Mouse (Mus musculus): Measurements from ENCODE around the gene Rab22a. TPM values are rescaled to one million over a fixed set of nuclear protein-coding genes. Genes with fewer than 3 reads are reported as not detected.

Rab22a gene
- polyA plus RNA-seq, 1 experiment, result 11.8 TPM

- H3K27me3 ChIP-seq (ENCODE audit: control insufficient read depth, insufficient read depth, insufficient read length), result no peaks in the 10 kb centered on the region
- H3K79me2 ChIP-seq (ENCODE audit: control insufficient read depth, insufficient read depth), result peaks cover 75% of the 10 kb centered on the region
- H3K79me3 ChIP-seq (ENCODE audit: low read depth), result peaks cover 58% of the 10 kb centered on the region
- H3ac ChIP-seq (ENCODE audit: control insufficient read depth, insufficient read length, low read depth), result no peak overlapping the region
- H3K4me3 ChIP-seq (ENCODE audit: insufficient read depth, poor library complexity, severe bottlenecking), result no peak overlapping the region
- TF ChIP-seq CTCF (IDR thresholded peaks at IDR 0.05; ENCODE audit: control insufficient read depth, insufficient read depth, insufficient read length) (no peak), FOSL1 (IDR thresholded peaks at IDR 0.05; ENCODE audit: insufficient read depth, low read length, poor library complexity, severe bottlenecking) (no peak), MYOD1 (IDR thresholded peaks at IDR 0.05; ENCODE audit: control insufficient read depth, insufficient read length, low read depth) (no peak), CEBPB (IDR thresholded peaks at IDR 0.05; ENCODE audit: low read depth) (no peak), MYOG (IDR thresholded peaks at IDR 0.05; ENCODE audit: control insufficient read depth, extremely low read depth, insufficient read length) (no peak), MAX (IDR thresholded peaks at IDR 0.05) (no peak), USF1 (IDR thresholded peaks at IDR 0.05; ENCODE audit: low read depth) (no peak)
- peaks cover 64% of the 10 kb centered on the region for H3K36me3 ChIP-seq (ENCODE audit: control insufficient read depth, insufficient read depth)
Measured at GRCm38 (mm10) chr2:173662255-173662950, 2.8 kb downstream of the Rab22a start.

DNA sequence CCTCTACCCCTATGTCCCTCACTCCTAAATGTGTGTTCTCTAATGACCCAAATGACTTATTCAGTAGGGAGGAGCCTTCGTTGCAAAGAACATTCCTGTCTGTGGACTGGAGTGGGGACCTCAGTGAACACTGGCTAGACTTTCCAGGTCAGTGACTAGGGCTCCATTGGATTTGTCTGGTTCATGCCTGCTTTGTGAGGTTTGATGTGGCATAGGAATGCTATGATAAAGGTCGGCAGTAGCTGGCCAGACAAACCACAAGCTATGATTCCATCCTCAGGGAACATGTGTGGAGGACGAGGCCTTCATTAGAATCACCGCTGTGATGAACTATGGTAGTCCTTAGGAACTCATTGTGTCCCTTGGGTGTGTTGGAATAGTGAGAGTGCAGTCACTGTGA lies 5.2 kb downstream of the Rab22a start:
- Histone ChIP-seq H3K79me3 (ENCODE audit: low read depth) (peaks cover 78% of the 10 kb centered on the region), H3K4me3 (ENCODE audit: insufficient read depth, poor library complexity, severe bottlenecking) (no peak overlapping the region), H3K79me2 (ENCODE audit: control insufficient read depth, insufficient read depth) (peaks cover 98% of the 10 kb centered on the region), H3K27me3 (ENCODE audit: control insufficient read depth, insufficient read depth, insufficient read length) (no peaks in the 10 kb centered on the region), H3ac (ENCODE audit: control insufficient read depth, insufficient read length, low read depth) (no peak overlapping the region), H3K36me3 (ENCODE audit: control insufficient read depth, insufficient read depth) (peaks cover 84% of the 10 kb centered on the region)
- TF ChIP-seq MAX (IDR thresholded peaks at IDR 0.05) (no peak), FOSL1 (IDR thresholded peaks at IDR 0.05; ENCODE audit: insufficient read depth, low read length, poor library complexity, severe bottlenecking) (no peak), MYOD1 (IDR thresholded peaks at IDR 0.05; ENCODE audit: control insufficient read depth, insufficient read length, low read depth) (no peak), USF1 (IDR thresholded peaks at IDR 0.05; ENCODE audit: low read depth) (no peak), MYOG (IDR thresholded peaks at IDR 0.05; ENCODE audit: control insufficient read depth, extremely low read depth, insufficient read length) (no peak), CTCF (IDR thresholded peaks at IDR 0.05; ENCODE audit: control insufficient read depth, insufficient read depth, insufficient read length) (no peak), CEBPB (IDR thresholded peaks at IDR 0.05; ENCODE audit: low read depth) (no peak)

DNA sequence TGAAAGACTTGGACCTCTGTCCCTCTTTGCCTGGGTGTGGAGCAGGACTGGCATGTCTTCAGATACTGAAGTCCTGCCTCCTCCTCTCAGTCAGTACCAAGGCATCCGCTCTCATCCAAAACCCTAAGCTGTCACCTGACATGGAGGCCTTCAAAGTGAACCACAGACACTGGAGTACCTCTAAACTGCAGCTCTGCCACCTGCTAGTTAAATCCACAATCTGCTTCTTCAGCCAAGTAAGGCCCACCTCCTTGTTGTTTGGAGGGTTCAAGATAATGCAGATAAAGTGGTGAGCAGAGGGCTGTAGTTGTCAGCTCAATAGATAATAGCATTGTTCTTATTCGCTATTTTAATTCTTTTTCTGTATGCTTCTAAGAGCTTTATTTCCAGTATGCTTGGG lies 5.7 kb downstream of the Rab22a start:
- Histone ChIP-seq H3K27me3 (ENCODE audit: control insufficient read depth, insufficient read depth, insufficient read length) (no peaks in the 10 kb centered on the region), H3K79me2 (ENCODE audit: control insufficient read depth, insufficient read depth) (peaks cover 99% of the 10 kb centered on the region), H3ac (ENCODE audit: control insufficient read depth, insufficient read length, low read depth) (no peak overlapping the region), H3K4me3 (ENCODE audit: insufficient read depth, poor library complexity, severe bottlenecking) (no peak overlapping the region), H3K36me3 (ENCODE audit: control insufficient read depth, insufficient read depth) (peaks cover 90% of the 10 kb centered on the region), H3K79me3 (ENCODE audit: low read depth) (peaks cover 80% of the 10 kb centered on the region)
- TF ChIP-seq CEBPB (IDR thresholded peaks at IDR 0.05; ENCODE audit: low read depth) (no peak), FOSL1 (IDR thresholded peaks at IDR 0.05; ENCODE audit: insufficient read depth, low read length, poor library complexity, severe bottlenecking) (no peak), MYOD1 (IDR thresholded peaks at IDR 0.05; ENCODE audit: control insufficient read depth, insufficient read length, low read depth) (no peak), MAX (IDR thresholded peaks at IDR 0.05) (no peak), USF1 (IDR thresholded peaks at IDR 0.05; ENCODE audit: low read depth) (no peak), CTCF (IDR thresholded peaks at IDR 0.05; ENCODE audit: control insufficient read depth, insufficient read depth, insufficient read length) (no peak), MYOG (IDR thresholded peaks at IDR 0.05; ENCODE audit: control insufficient read depth, extremely low read depth, insufficient read length) (no peak)

GRCm38 (mm10) chr2:173666876-173667275 lies 7.3 kb downstream of the Rab22a start:
- Histone ChIP-seq H3K36me3 (ENCODE audit: control insufficient read depth, insufficient read depth) (peaks cover 89% of the 10 kb centered on the region), H3K27me3 (ENCODE audit: control insufficient read depth, insufficient read depth, insufficient read length) (no peaks in the 10 kb centered on the region), H3K79me3 (ENCODE audit: low read depth) (peaks cover 80% of the 10 kb centered on the region), H3ac (ENCODE audit: control insufficient read depth, insufficient read length, low read depth) (no peak overlapping the region), H3K79me2 (ENCODE audit: control insufficient read depth, insufficient read depth) (peaks cover 99% of the 10 kb centered on the region), H3K4me3 (ENCODE audit: insufficient read depth, poor library complexity, severe bottlenecking) (no peak overlapping the region)
- no peak for TF ChIP-seq CEBPB (IDR thresholded peaks at IDR 0.05; ENCODE audit: low read depth)
- TF ChIP-seq MYOG (IDR thresholded peaks at IDR 0.05; ENCODE audit: control insufficient read depth, extremely low read depth, insufficient read length), result no peak
- TF ChIP-seq FOSL1 (IDR thresholded peaks at IDR 0.05; ENCODE audit: insufficient read depth, low read length, poor library complexity, severe bottlenecking), result no peak
- TF ChIP-seq MAX (IDR thresholded peaks at IDR 0.05), result no peak
- TF ChIP-seq CTCF (IDR thresholded peaks at IDR 0.05; ENCODE audit: control insufficient read depth, insufficient read depth, insufficient read length), result no peak
- TF ChIP-seq USF1 (IDR thresholded peaks at IDR 0.05; ENCODE audit: low read depth), result no peak
- no peak for TF ChIP-seq MYOD1 (IDR thresholded peaks at IDR 0.05; ENCODE audit: control insufficient read depth, insufficient read length, low read depth)

DNA sequence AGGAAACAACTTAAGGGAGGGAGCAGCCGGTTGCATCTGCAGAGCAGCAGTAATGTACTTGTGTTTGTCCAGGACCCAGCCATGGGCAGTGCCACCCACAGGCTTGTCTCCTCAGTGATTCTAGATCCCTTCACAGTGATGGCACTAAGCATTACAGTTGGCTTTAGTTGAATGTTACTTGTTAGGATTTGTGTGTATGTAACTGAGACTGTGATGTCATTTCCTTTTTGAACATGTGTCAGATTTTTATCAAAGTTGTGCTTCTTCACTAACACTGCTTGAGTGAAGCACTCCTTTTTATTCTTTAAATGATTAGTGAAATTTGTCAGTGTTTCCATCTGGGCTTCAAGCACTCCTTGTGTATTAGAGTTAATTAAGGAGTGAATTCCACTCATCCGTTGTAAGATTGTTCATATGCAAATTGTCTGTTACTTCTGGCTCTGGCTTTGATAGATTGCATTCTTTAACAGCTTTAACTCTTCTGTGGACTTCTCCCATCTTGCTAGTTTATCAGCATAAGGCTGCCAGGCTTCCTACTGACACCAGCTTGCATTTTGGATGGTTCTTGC lies 12.9 kb downstream of the Rab22a start:
- Histone ChIP-seq H3K27me3 (ENCODE audit: control insufficient read depth, insufficient read depth, insufficient read length) (no peaks in the 10 kb centered on the region), H3K36me3 (ENCODE audit: control insufficient read depth, insufficient read depth) (peaks cover 57% of the 10 kb centered on the region), H3ac (ENCODE audit: control insufficient read depth, insufficient read length, low read depth) (no peak overlapping the region), H3K79me2 (ENCODE audit: control insufficient read depth, insufficient read depth) (peaks cover 99% of the 10 kb centered on the region), H3K4me3 (ENCODE audit: insufficient read depth, poor library complexity, severe bottlenecking) (no peak overlapping the region), H3K79me3 (ENCODE audit: low read depth) (peaks cover 81% of the 10 kb centered on the region)
- TF ChIP-seq FOSL1 (IDR thresholded peaks at IDR 0.05; ENCODE audit: insufficient read depth, low read length, poor library complexity, severe bottlenecking), result no peak
- TF ChIP-seq CTCF (IDR thresholded peaks at IDR 0.05; ENCODE audit: control insufficient read depth, insufficient read depth, insufficient read length), result no peak
- TF ChIP-seq CEBPB (IDR thresholded peaks at IDR 0.05; ENCODE audit: low read depth), result no peak
- TF ChIP-seq MAX (IDR thresholded peaks at IDR 0.05), result no peak
- TF ChIP-seq MYOG (IDR thresholded peaks at IDR 0.05; ENCODE audit: control insufficient read depth, extremely low read depth, insufficient read length), result no peak
- TF ChIP-seq USF1 (IDR thresholded peaks at IDR 0.05; ENCODE audit: low read depth), result no peak
- TF ChIP-seq MYOD1 (IDR thresholded peaks at IDR 0.05; ENCODE audit: control insufficient read depth, insufficient read length, low read depth), result no peak

Data from C2C12 (cell line).